Comparison of ENCODE assay signal across 9 mouse cellular contexts in the genomic region with DNA sequence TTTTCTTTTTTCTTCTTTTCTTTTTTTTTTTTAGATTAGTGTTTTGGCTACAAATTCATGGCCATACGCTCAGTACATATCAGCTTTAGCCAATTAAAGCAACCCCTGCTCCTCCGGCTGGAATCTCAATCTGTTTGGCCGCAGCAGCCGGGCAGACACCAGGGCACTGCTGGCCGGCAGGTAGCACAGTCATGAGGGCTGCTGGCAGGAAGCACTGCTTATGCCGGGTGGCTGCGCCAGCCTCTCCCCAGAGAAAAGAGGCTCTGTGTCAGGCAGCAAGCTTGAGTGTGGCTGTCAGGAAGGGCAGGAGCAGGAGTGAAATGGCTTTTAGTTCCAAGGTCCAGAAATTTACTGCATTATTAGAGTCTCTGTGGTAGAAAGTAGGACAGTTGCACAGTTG.
DNase-seq lines count a peak whose midpoint lies in the region; ATAC-seq and TF ChIP-seq lines count a peak whose summit lies in the region.
"Had no signal": no experiment of that assay in that cellular context is flagged by ENCODE, and none has a peak within 500 bp of the region (broad histone marks: within the 10 kb centered on the region; RNA-seq: fewer than 3 reads in every experiment).

No protein-coding gene starts in this region.

- no peak overlapping the region for H3K4me3 ChIP-seq in forebrain, postnatal 0 days (ENCODE audit: low read depth, low read length)
- H3K4me3 ChIP-seq in forebrain, embryonic 12.5 days (replicated peaks) = no peak overlapping the region
- H3K4me3 ChIP-seq: limb, embryonic 12.5 days had no signal

- TF ChIP-seq CTCF in forebrain, postnatal 0 days (IDR thresholded peaks at IDR 0.05; ENCODE audit: low read depth) = no peak

- H3K9ac ChIP-seq in forebrain, postnatal 0 days = no peak overlapping the region
- no peak overlapping the region for H3K9ac ChIP-seq in forebrain, embryonic 12.5 days
- H3K9ac ChIP-seq: limb, embryonic 12.5 days had no signal

- H3K36me3 ChIP-seq in forebrain, postnatal 0 days (ENCODE audit: insufficient read depth) = no peaks in the 10 kb centered on the region
- H3K36me3 ChIP-seq in forebrain, embryonic 12.5 days (replicated peaks) = no peaks in the 10 kb centered on the region
- H3K36me3 ChIP-seq: limb, embryonic 12.5 days had no signal

- WGBS in forebrain, postnatal 0 days = 57% methylated on average over 7 of the region's 7 CpGs
- WGBS in forebrain, embryonic 12.5 days = 86% methylated on average over 7 of the region's 7 CpGs

- no peaks in the 10 kb centered on the region for H3K27me3 ChIP-seq in forebrain, postnatal 0 days (ENCODE audit: insufficient read depth, low read length)
- H3K27me3 ChIP-seq in forebrain, embryonic 12.5 days = no peaks in the 10 kb centered on the region
- H3K27me3 ChIP-seq: limb, embryonic 12.5 days had no signal

- DNase-seq in forebrain, postnatal 0 days = no peak
- peak; percentile 28 for DNase-seq in adrenal gland, postnatal 25 days
- peak; percentile 63 to 67 for DNase-seq in heart, adult 9 months (ENCODE audit: low spot score in 2 of 2)
- peak; percentile 64 for DNase-seq in kidney, postnatal 10 days
- peak; percentile 50 to 60 for DNase-seq in spleen, postnatal 36 days (ENCODE audit: low spot score in 2 of 2)
- no peak for DNase-seq in urinary bladder, adult 18-20 months (ENCODE audit: low spot score in 2 of 2)
- no peak for DNase-seq in ovary, postnatal 36 days (ENCODE audit: low spot score)

- ATAC-seq in forebrain, postnatal 0 days = 0 out of 2 replicates have a peak, but pooled peaks have one; percentile 38
- ATAC-seq in forebrain, embryonic 12.5 days (ENCODE audit: low FRiP score) = no peak

- no peak overlapping the region for H3K4me2 ChIP-seq in forebrain, postnatal 0 days (ENCODE audit: low read depth)
- no peak overlapping the region for H3K4me2 ChIP-seq in forebrain, embryonic 12.5 days
- H3K4me2 ChIP-seq: limb, embryonic 12.5 days had no signal

- H3K4me1 ChIP-seq in forebrain, postnatal 0 days (ENCODE audit: insufficient read depth) = no peaks in the 10 kb centered on the region
- H3K4me1 ChIP-seq in forebrain, embryonic 12.5 days = no peaks in the 10 kb centered on the region

- H3K27ac ChIP-seq in forebrain, postnatal 0 days (ENCODE audit: low read depth, low read length) = no peak overlapping the region
- no peak overlapping the region for H3K27ac ChIP-seq in forebrain, embryonic 12.5 days
- H3K27ac ChIP-seq: limb, embryonic 12.5 days had no signal

- no peaks in the 10 kb centered on the region for H3K9me3 ChIP-seq in forebrain, postnatal 0 days (ENCODE audit: low read length)
- H3K9me3 ChIP-seq in forebrain, embryonic 12.5 days = no peaks in the 10 kb centered on the region
- H3K9me3 ChIP-seq: limb, embryonic 12.5 days had no signal

Comparison
In these comparisons a context has a peak if more than half of its experiments do, and no peak if none do; other contexts are left out.
1. DNase-seq: peak in adrenal gland, postnatal 25 days (single experiment), heart, adult 9 months (2 of 2), kidney, postnatal 10 days (single experiment) and spleen, postnatal 36 days (2 of 2); none in forebrain, postnatal 0 days (single experiment), urinary bladder, adult 18-20 months (0 of 2) and ovary, postnatal 36 days (single experiment).